Mouse (Mus musculus) lung, adult 2 months (tissue): ENCODE measurements at regions not wholly inside any gene's neighbourhood (a gene's known extent, or its start where the extent isn't known, plus 50 kb on each side); places are given as distances from the start of the nearest gene placed in this dataset.

Experiments
- CTCF ChIP-seq: fragments of 200-500 bp; IDR thresholded peaks from 2 replicates; pipeline ENCODE4 v1.5.1; 2011; ENCODE audit warnings: mild to moderate bottlenecking, low read length, control low read depth; ENCODE audit not compliant: insufficient read depth
- POLR2A ChIP-seq: fragments of 200-500 bp; IDR thresholded peaks from 2 replicates; pipeline ENCODE4 v1.6.1; 2011; ENCODE audit warnings: low read depth, mild to moderate bottlenecking, control low read depth, low read length, borderline replicate concordance; ENCODE audit errors: extremely low read depth

- TF ChIP-seq POLR2A (no peak), CTCF (no peak)
Observed at GRCm38 (mm10) chr2:139322509-139322908, 171.2 kb upstream of the Sptlc3 start.
